9 mouse cellular contexts compared by ENCODE assay signal in genomic region chr14:109840354-109841104, GRCm38 (mm10).
A peak's percentile ranks its signal among the peaks of the same experiment; 100 is the strongest.
DNase-seq lines count a peak whose midpoint lies in the region; ATAC-seq and TF ChIP-seq lines count a peak whose summit lies in the region.
"Had no signal": no experiment of that assay in that cellular context is flagged by ENCODE, and none has a peak within 500 bp of the region (broad histone marks: within the 10 kb centered on the region; RNA-seq: fewer than 3 reads in every experiment).

No protein-coding gene starts in this region.

- H3K27me3 ChIP-seq in intestine, postnatal 0 days (replicated peaks; ENCODE audit: control insufficient read depth, insufficient read depth, low read length) = no peaks in the 10 kb centered on the region
- H3K27me3 ChIP-seq in intestine, embryonic 16.5 days (replicated peaks; ENCODE audit: control insufficient read depth, insufficient read depth, low read length) = no peaks in the 10 kb centered on the region
- no peaks in the 10 kb centered on the region for H3K27me3 ChIP-seq in forebrain, postnatal 0 days (ENCODE audit: insufficient read depth, low read length)

- WGBS in intestine, postnatal 0 days = 41% methylated on average over 6 of the region's 6 CpGs
- WGBS in intestine, embryonic 16.5 days = 42% methylated on average over 6 of the region's 6 CpGs
- 36% methylated on average over 6 of the region's 6 CpGs for WGBS in forebrain, postnatal 0 days

- peak; percentile 24 for DNase-seq in 3T3-L1 (ENCODE audit: low read depth, low spot score)
- DNase-seq in Muller cell, postnatal 12 days (ENCODE audit: inconsistent ontology term) = peak; percentile 34
- DNase-seq in forebrain, postnatal 0 days = peak; percentile 62
- DNase-seq in adrenal gland, postnatal 25 days = no peak
- DNase-seq in gastrocnemius, postnatal 14 days = no peak

- H3K9me3 ChIP-seq in intestine, postnatal 0 days (ENCODE audit: control insufficient read depth) = no peaks in the 10 kb centered on the region
- H3K9me3 ChIP-seq in intestine, embryonic 16.5 days (ENCODE audit: control insufficient read depth, low read length) = no peaks in the 10 kb centered on the region
- H3K9me3 ChIP-seq in forebrain, postnatal 0 days (ENCODE audit: low read length) = no peaks in the 10 kb centered on the region

- H3K36me3 ChIP-seq in intestine, postnatal 0 days (ENCODE audit: control insufficient read depth, insufficient read depth) = no peaks in the 10 kb centered on the region
- no peaks in the 10 kb centered on the region for H3K36me3 ChIP-seq in intestine, embryonic 16.5 days (ENCODE audit: control insufficient read depth, insufficient read depth, low read length)
- no peaks in the 10 kb centered on the region for H3K36me3 ChIP-seq in forebrain, postnatal 0 days (ENCODE audit: insufficient read depth)

- H3K4me3 ChIP-seq in intestine, postnatal 0 days (ENCODE audit: low read depth, low read length) = no peak overlapping the region
- H3K4me3 ChIP-seq in intestine, embryonic 16.5 days (ENCODE audit: low read length) = no peak overlapping the region
- H3K4me3 ChIP-seq in forebrain, postnatal 0 days (ENCODE audit: low read depth, low read length) = no peak overlapping the region
- H3K4me3 ChIP-seq: myocyte had no signal

- ATAC-seq in intestine, postnatal 0 days = no peak
- ATAC-seq in intestine, embryonic 16.5 days = no peak
- peak; percentile 58; the same call in 1 of the 2 replicates for ATAC-seq in forebrain, postnatal 0 days
- ATAC-seq in megakaryocyte, adult 5-6 weeks (ENCODE audit: poor library complexity, severe bottlenecking) = no peak

- H3K4me2 ChIP-seq in intestine, postnatal 0 days (replicated peaks; ENCODE audit: low read depth) = no peak overlapping the region
- no peak overlapping the region for H3K4me2 ChIP-seq in intestine, embryonic 16.5 days (ENCODE audit: low read depth, low read length)
- H3K4me2 ChIP-seq in forebrain, postnatal 0 days (ENCODE audit: low read depth) = no peak overlapping the region

- no peak overlapping the region for H3K27ac ChIP-seq in intestine, postnatal 0 days (ENCODE audit: low read depth, low read length)
- no peak overlapping the region for H3K27ac ChIP-seq in intestine, embryonic 16.5 days (ENCODE audit: low read length)
- H3K27ac ChIP-seq in forebrain, postnatal 0 days (ENCODE audit: low read depth, low read length) = no peak overlapping the region

- intact Hi-C loops in gastrocnemius, postnatal 14 days (cut with DNase I; ENCODE audit: low total_unique reads) = no loop called here

- peak; percentile 55 for TF ChIP-seq CTCF in intestine, postnatal 0 days (IDR thresholded peaks at IDR 0.05; ENCODE audit: low read depth)
- TF ChIP-seq CTCF in forebrain, postnatal 0 days (IDR thresholded peaks at IDR 0.05; ENCODE audit: low read depth) = peak; percentile 61

- H3K4me1 ChIP-seq in intestine, postnatal 0 days (replicated peaks; ENCODE audit: control insufficient read depth, insufficient read depth, low read length) = no peaks in the 10 kb centered on the region
- no peaks in the 10 kb centered on the region for H3K4me1 ChIP-seq in intestine, embryonic 16.5 days (ENCODE audit: control insufficient read depth, insufficient read depth, low read length)
- no peaks in the 10 kb centered on the region for H3K4me1 ChIP-seq in forebrain, postnatal 0 days (ENCODE audit: insufficient read depth)

- no peak overlapping the region for H3K9ac ChIP-seq in intestine, postnatal 0 days (ENCODE audit: low read depth, low read length)
- no peak overlapping the region for H3K9ac ChIP-seq in intestine, embryonic 16.5 days (ENCODE audit: low read depth, low read length)
- no peak overlapping the region for H3K9ac ChIP-seq in forebrain, postnatal 0 days

Comparison
In these comparisons a context has a peak if more than half of its experiments do, and no peak if none do; other contexts are left out.
1. DNase-seq: peak in 3T3-L1 (single experiment), Muller cell, postnatal 12 days (single experiment) and forebrain, postnatal 0 days (single experiment); none in adrenal gland, postnatal 25 days (single experiment) and gastrocnemius, postnatal 14 days (single experiment).